Mouse (Mus musculus): ENCODE results near the gene Pcsk6. TPM values are rescaled to one million over a fixed set of nuclear protein-coding genes. Genes with fewer than 3 reads are reported as not detected.

Gene Pcsk6
- total RNA-seq, 1 experiment: 62.6 TPM

DNA sequence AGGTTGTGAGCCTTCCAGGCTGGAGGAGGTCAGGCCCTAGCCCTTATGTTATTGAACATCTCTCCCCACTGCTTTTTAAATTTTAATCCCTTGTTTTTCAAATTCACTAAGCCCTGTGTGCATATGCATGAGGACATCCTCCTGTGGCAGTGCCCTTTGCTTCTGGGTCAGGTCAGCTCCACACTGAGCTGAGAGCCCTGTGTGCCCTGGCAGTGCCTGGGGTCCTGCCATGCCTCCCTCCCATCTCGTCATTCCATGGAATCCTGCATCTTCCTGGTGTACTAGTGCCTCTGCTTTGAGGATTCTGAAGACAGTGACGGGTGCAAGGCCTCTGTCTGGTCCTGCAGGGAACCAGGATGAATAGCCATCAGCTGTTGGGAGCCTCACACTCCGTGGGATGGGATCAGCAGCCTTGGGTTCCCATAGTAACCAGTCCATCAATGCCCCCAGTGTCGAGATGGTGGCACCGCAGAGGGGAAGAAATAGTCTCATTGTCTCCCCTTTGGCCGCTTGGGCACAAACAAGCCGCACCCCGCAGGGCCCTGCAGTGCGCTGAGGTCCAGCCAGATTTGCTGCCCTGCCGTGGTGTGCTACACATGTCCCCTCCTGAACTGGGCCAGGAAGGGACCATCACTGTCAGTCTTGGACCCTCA is 9.5 kb downstream of the Pcsk6 start:
- DNase-seq (ENCODE audit: low read depth, low spot score): no peak
- peaks cover 10 to 60% of the 10 kb centered on the region in 2 experiments; a peak in 3 of 4 replicates for H3K4me1 ChIP-seq (ENCODE audit: control insufficient read depth in 2 of 2, insufficient read depth in 2 of 2, low read length in 2 of 2, poor library complexity in 1 of 2)

GRCm38 (mm10) chr7:65871851-65872250 is 10.3 kb downstream of the Pcsk6 start:
- H3K4me3 ChIP-seq (ENCODE audit: insufficient read depth in 1 of 2, low read depth in 1 of 2, low read length in 2 of 2, poor library complexity in 1 of 2, severe bottlenecking in 1 of 2): no peak overlapping the region
- H3K27ac ChIP-seq (ENCODE audit: insufficient read depth, low read depth, low read length, poor library complexity, severe bottlenecking): no peak overlapping the region
- no peaks in the 10 kb centered on the region for H3K9me3 ChIP-seq (ENCODE audit: control insufficient read depth, insufficient read depth, low read depth, low read length)
- no peaks in the 10 kb centered on the region for H3K36me3 ChIP-seq (ENCODE audit: control insufficient read depth, insufficient read depth, low read length, poor library complexity, severe bottlenecking)
- TF ChIP-seq MAFK (IDR thresholded peaks at IDR 0.05; ENCODE audit: insufficient read depth, low read depth, low read length) (no peak), ZNF384 (IDR thresholded peaks at IDR 0.05; ENCODE audit: low read depth, low read length) (no peak), ZC3H11A (IDR thresholded peaks at IDR 0.05; ENCODE audit: borderline replicate concordance, low read depth, low read length) (no peak)
- in situ Hi-C loops (cut with MboI; ENCODE audit: low sequenced_read_pairs in 2 of 2, unreplicated experiment in 2 of 2): no loop called here
- H3K9ac ChIP-seq (ENCODE audit: insufficient read depth, low read depth, low read length, poor library complexity, severe bottlenecking): no peak overlapping the region
- H3K4me1 ChIP-seq (ENCODE audit: control insufficient read depth in 2 of 2, insufficient read depth in 2 of 2, low read length in 2 of 2, poor library complexity in 1 of 2): peaks cover 10 to 62% of the 10 kb centered on the region in 2 experiments; a peak in 3 of 4 replicates
- DNase-seq (ENCODE audit: low read depth, low spot score): no peak

More for the DNA sequence above, 9.5 kb downstream of the Pcsk6 start:
- Histone ChIP-seq H3K9me3 (ENCODE audit: control insufficient read depth, insufficient read depth, low read depth, low read length) (no peaks in the 10 kb centered on the region), H3K9ac (ENCODE audit: insufficient read depth, low read depth, low read length, poor library complexity, severe bottlenecking) (no peak overlapping the region), H3K27ac (ENCODE audit: insufficient read depth, low read depth, low read length, poor library complexity, severe bottlenecking) (no peak overlapping the region), H3K36me3 (ENCODE audit: control insufficient read depth, insufficient read depth, low read length, poor library complexity, severe bottlenecking) (no peaks in the 10 kb centered on the region), H3K4me3 (ENCODE audit: insufficient read depth in 1 of 2, low read depth in 1 of 2, low read length in 2 of 2, poor library complexity in 1 of 2, severe bottlenecking in 1 of 2) (no peak overlapping the region)
- in situ Hi-C loops (cut with MboI; ENCODE audit: low sequenced_read_pairs in 2 of 2, unreplicated experiment in 2 of 2): no loop called here
- TF ChIP-seq ZNF384 (IDR thresholded peaks at IDR 0.05; ENCODE audit: low read depth, low read length): no peak
- no peak for TF ChIP-seq ZC3H11A (IDR thresholded peaks at IDR 0.05; ENCODE audit: borderline replicate concordance, low read depth, low read length)
- TF ChIP-seq HCFC1 (IDR thresholded peaks at IDR 0.05; ENCODE audit: borderline replicate concordance, insufficient read depth, low read length): no peak
- no peak for TF ChIP-seq CHD2 (IDR thresholded peaks at IDR 0.05; ENCODE audit: low read depth, low read length)
- no peak for TF ChIP-seq MAFK (IDR thresholded peaks at IDR 0.05; ENCODE audit: insufficient read depth, low read depth, low read length)

- TF ChIP-seq ZC3H11A (IDR thresholded peaks at IDR 0.05; ENCODE audit: borderline replicate concordance, low read depth, low read length) (no peak), ZNF384 (IDR thresholded peaks at IDR 0.05; ENCODE audit: low read depth, low read length) (no peak), CHD2 (IDR thresholded peaks at IDR 0.05; ENCODE audit: low read depth, low read length) (peak; percentile 61), MAFK (IDR thresholded peaks at IDR 0.05; ENCODE audit: insufficient read depth, low read depth, low read length) (no peak)
- Histone ChIP-seq H3K4me1 (ENCODE audit: control insufficient read depth in 2 of 2, insufficient read depth in 2 of 2, low read length in 2 of 2, poor library complexity in 1 of 2) (peaks cover 9 to 62% of the 10 kb centered on the region in 2 experiments; a peak in 3 of 4 replicates), H3K4me3 (ENCODE audit: insufficient read depth in 1 of 2, low read depth in 1 of 2, low read length in 2 of 2, poor library complexity in 1 of 2, severe bottlenecking in 1 of 2) (peak overlapping the region; percentile 18; a peak in 2 of 4 replicates), H3K9me3 (ENCODE audit: control insufficient read depth, insufficient read depth, low read depth, low read length) (no peaks in the 10 kb centered on the region), H3K27ac (ENCODE audit: insufficient read depth, low read depth, low read length, poor library complexity, severe bottlenecking) (peak overlapping the region; percentile 93), H3K9ac (ENCODE audit: insufficient read depth, low read depth, low read length, poor library complexity, severe bottlenecking) (peak overlapping the region; percentile 6), H3K36me3 (ENCODE audit: control insufficient read depth, insufficient read depth, low read length, poor library complexity, severe bottlenecking) (no peaks in the 10 kb centered on the region)
- DNase-seq (ENCODE audit: low read depth, low spot score): peak; percentile 82
- in situ Hi-C loops (cut with MboI; ENCODE audit: low sequenced_read_pairs in 2 of 2, unreplicated experiment in 2 of 2): no loop called here
Observed at GRCm38 (mm10) chr7:65873176-65873845, 11.8 kb downstream of the Pcsk6 start.

- H3K36me3 ChIP-seq (ENCODE audit: control insufficient read depth, insufficient read depth, low read length, poor library complexity, severe bottlenecking): no peaks in the 10 kb centered on the region
- no peaks in the 10 kb centered on the region for H3K9me3 ChIP-seq (ENCODE audit: control insufficient read depth, insufficient read depth, low read depth, low read length)
- no peak overlapping the region for H3K4me3 ChIP-seq (ENCODE audit: insufficient read depth in 1 of 2, low read depth in 1 of 2, low read length in 2 of 2, poor library complexity in 1 of 2, severe bottlenecking in 1 of 2)
- no peak overlapping the region for H3K9ac ChIP-seq (ENCODE audit: insufficient read depth, low read depth, low read length, poor library complexity, severe bottlenecking)
- H3K4me1 ChIP-seq (ENCODE audit: control insufficient read depth in 2 of 2, insufficient read depth in 2 of 2, low read length in 2 of 2, poor library complexity in 1 of 2): peaks cover 10 to 62% of the 10 kb centered on the region in 2 experiments; a peak in 3 of 4 replicates
- H3K27ac ChIP-seq (ENCODE audit: insufficient read depth, low read depth, low read length, poor library complexity, severe bottlenecking): peak overlapping the region; percentile 70; the same call in 1 of the 2 replicates
- TF ChIP-seq CHD2 (IDR thresholded peaks at IDR 0.05; ENCODE audit: low read depth, low read length): no peak; the same call in 1 of the 2 replicates
- no peak for TF ChIP-seq ZNF384 (IDR thresholded peaks at IDR 0.05; ENCODE audit: low read depth, low read length)
- TF ChIP-seq MAFK (IDR thresholded peaks at IDR 0.05; ENCODE audit: insufficient read depth, low read depth, low read length): no peak
- TF ChIP-seq HCFC1 (IDR thresholded peaks at IDR 0.05; ENCODE audit: borderline replicate concordance, insufficient read depth, low read length): no peak
- no peak for TF ChIP-seq ZC3H11A (IDR thresholded peaks at IDR 0.05; ENCODE audit: borderline replicate concordance, low read depth, low read length)
- DNase-seq (ENCODE audit: low read depth, low spot score): no peak
- in situ Hi-C loops (cut with MboI; ENCODE audit: low sequenced_read_pairs in 2 of 2, unreplicated experiment in 2 of 2): no loop called here
Observed at GRCm38 (mm10) chr7:65873902-65874301, 12.4 kb downstream of the Pcsk6 start.

All from ES-E14 (cell line).